Mouse (Mus musculus) embryonic facial prominence, embryonic 14.5 days (tissue): Measurements from ENCODE around the gene Zfp235. TPM values are rescaled to one million over a fixed set of nuclear protein-coding genes. Genes with fewer than 3 reads are reported as not detected.

Experiments used
- ATAC-seq: fragments of 200-750 bp; cut with Nextera tagmentation; 2 replicates; pipeline ENCODE4 v1.8.0; 2017; ENCODE audit warnings: low read depth, moderate number of reproducible peaks, moderate TSS enrichment
- DNase-seq: peaks from one replicate; pipeline ENCODE4 v3.0.0-alpha.2; 2015; ENCODE audit warnings: low spot score
- H3K27ac ChIP-seq: fragments of 300-500 bp; sonication (generic); replicated peaks from 2 replicates; pipeline ENCODE4 v1.5.1; 2014; ENCODE audit warnings: low read depth, mild to moderate bottlenecking, low read length, moderate library complexity
- H3K27me3 ChIP-seq: fragments of 300-500 bp; sonication (generic); replicated peaks from 2 replicates; pipeline ENCODE4 v1.6.1; 2014; ENCODE audit warnings: low read length; ENCODE audit not compliant: control insufficient read depth, insufficient read depth
- H3K36me3 ChIP-seq: fragments of 300-500 bp; sonication (generic); 2 replicates; pipeline ENCODE4 v1.6.1; 2014; ENCODE audit warnings: low read length, mixed read lengths; ENCODE audit not compliant: control insufficient read depth, insufficient read depth
- H3K4me1 ChIP-seq: fragments of 300-500 bp; sonication (generic); 2 replicates; pipeline ENCODE4 v1.6.1; 2014; ENCODE audit warnings: antibody characterized with exemption, low read length; ENCODE audit not compliant: control insufficient read depth, insufficient read depth
- H3K4me2 ChIP-seq: fragments of 300-500 bp; sonication (generic); 2 replicates; pipeline ENCODE4 v1.6.1; 2014; ENCODE audit warnings: low read depth, mild to moderate bottlenecking, low read length, moderate library complexity, mixed read lengths
- H3K4me3 ChIP-seq: fragments of 300-500 bp; sonication (generic); 2 replicates; pipeline ENCODE4 v1.5.1; 2014; ENCODE audit warnings: low read depth, mild to moderate bottlenecking, low read length
- H3K9ac ChIP-seq: fragments of 300-500 bp; sonication (generic); 2 replicates; pipeline ENCODE4 v1.6.1; 2014; ENCODE audit warnings: low read depth, mild to moderate bottlenecking, low read length, moderate library complexity, mixed read lengths
- H3K9me3 ChIP-seq: fragments of 300-500 bp; sonication (generic); 2 replicates; pipeline ENCODE4 v1.6.1; 2016; ENCODE audit warnings: low read length; ENCODE audit not compliant: control insufficient read depth
- WGBS: fragments of 180-500 bp; shearing (Covaris S2); extraction: QIAGEN DNeasy Blood & Tissue Kit; methylation state at CpG from one replicate; pipeline ENCODE4 v1.1.7; 2014; 5-methylcytosine and 5-hydroxymethylcytosine counted together
- polyA plus RNA-seq: library from polyadenylated mRNA; unstranded; fragments of >200 nt; fragmentation: Nextera tagmentation; extraction: Ambion mirVana; gene quantifications from 2 replicates; pipeline ENCODE4 v1.2.1, GENCODE M21; 2014

Gene Zfp235
- polyA plus RNA-seq, 1 experiment from 2014 or later: 18.3 TPM

- H3K4me2 ChIP-seq: peak overlapping the region; percentile 61
- H3K4me1 ChIP-seq: no peaks in the 10 kb centered on the region
- no peaks in the 10 kb centered on the region for H3K27me3 ChIP-seq
- peaks cover 19% of the 10 kb centered on the region for H3K9me3 ChIP-seq
- WGBS: 12% methylated on average over 12 of the region's 12 CpGs
- peaks cover 12% of the 10 kb centered on the region for H3K36me3 ChIP-seq
- peak overlapping the region; percentile 77 for H3K27ac ChIP-seq
- H3K9ac ChIP-seq: peak overlapping the region; percentile 76
- DNase-seq: peak; percentile 73
- ATAC-seq: peak; percentile 22; the same call in 1 of the 2 replicates
- peak overlapping the region; percentile 60 for H3K4me3 ChIP-seq
Measured at GRCm38 (mm10) chr7:24113001-24113400, 21.0 kb upstream of the Zfp235 start.

GRCm38 (mm10) chr7:24116655-24117054, 17.3 kb upstream of the Zfp235 start:
- H3K4me3 ChIP-seq: no peak overlapping the region
- no peak for DNase-seq
- H3K4me1 ChIP-seq: no peaks in the 10 kb centered on the region
- H3K27me3 ChIP-seq: no peaks in the 10 kb centered on the region
- no peak overlapping the region for H3K4me2 ChIP-seq
- WGBS: 79% methylated on average over 4 of the region's 4 CpGs
- H3K9me3 ChIP-seq: no peaks in the 10 kb centered on the region
- no peaks in the 10 kb centered on the region for H3K36me3 ChIP-seq
- no peak for ATAC-seq
- H3K27ac ChIP-seq: no peak overlapping the region
- H3K9ac ChIP-seq: no peak overlapping the region

GRCm38 (mm10) chr7:24133425-24133995, 459 bp upstream of the Zfp235 start:
- Histone ChIP-seq H3K36me3 (peaks cover 26% of the 10 kb centered on the region), H3K4me1 (0 out of 2 replicates have a peak, but pooled peaks cover 4% of the 10 kb centered on the region), H3K27ac (peak overlapping the region; percentile 42), H3K4me2 (peak overlapping the region; percentile 58), H3K4me3 (peak overlapping the region; percentile 75), H3K27me3 (no peaks in the 10 kb centered on the region), H3K9ac (peak overlapping the region; percentile 75), H3K9me3 (no peaks in the 10 kb centered on the region)
- WGBS: 15% methylated on average over 6 of the region's 6 CpGs
- ATAC-seq (peak; percentile 28), DNase-seq (no peak)

- Histone ChIP-seq H3K4me3 (no peak overlapping the region), H3K36me3 (peaks cover 48% of the 10 kb centered on the region), H3K4me2 (no peak overlapping the region), H3K9ac (no peak overlapping the region), H3K4me1 (no peaks in the 10 kb centered on the region), H3K27me3 (no peaks in the 10 kb centered on the region), H3K27ac (no peak overlapping the region), H3K9me3 (peaks cover 11% of the 10 kb centered on the region; the same call in 1 of the 2 replicates)
- 93% methylated on average over 6 of the region's 6 CpGs for WGBS
- no peak for ATAC-seq
- no peak for DNase-seq
Measured at GRCm38 (mm10) chr7:24142566-24142965, 8.6 kb downstream of the Zfp235 start.

GRCm38 (mm10) chr7:24153272-24153671, 19.3 kb downstream of the Zfp235 start:
- no peak overlapping the region for H3K4me3 ChIP-seq
- no peak overlapping the region for H3K4me2 ChIP-seq
- no peaks in the 10 kb centered on the region for H3K4me1 ChIP-seq
- H3K36me3 ChIP-seq: no peaks in the 10 kb centered on the region
- 3% methylated on average over 1 of the region's 1 CpGs for WGBS
- no peak for ATAC-seq
- peak; percentile 19 for DNase-seq
- no peak overlapping the region for H3K9ac ChIP-seq
- H3K9me3 ChIP-seq: peaks cover 4% of the 10 kb centered on the region; the same call in 1 of the 2 replicates
- no peaks in the 10 kb centered on the region for H3K27me3 ChIP-seq
- no peak overlapping the region for H3K27ac ChIP-seq

GRCm38 (mm10) chr7:24172191-24172590, 38.2 kb downstream of the Zfp235 start:
- no peaks in the 10 kb centered on the region for H3K36me3 ChIP-seq
- no peaks in the 10 kb centered on the region for H3K9me3 ChIP-seq
- H3K4me3 ChIP-seq: no peak overlapping the region
- DNase-seq: no peak
- H3K4me2 ChIP-seq: no peak overlapping the region
- WGBS: 54% methylated on average over 4 of the region's 4 CpGs
- H3K9ac ChIP-seq: no peak overlapping the region
- no peak overlapping the region for H3K27ac ChIP-seq
- H3K27me3 ChIP-seq: no peaks in the 10 kb centered on the region
- peaks cover 3% of the 10 kb centered on the region; the same call in 1 of the 2 replicates for H3K4me1 ChIP-seq
- ATAC-seq: no peak

GRCm38 (mm10) chr7:24174618-24175336, 40.8 kb downstream of the Zfp235 start, which contains the start of gene Zfp114:
TSS of gene Zfp114 (plus strand) at chr7:24175060.
- H3K4me3 ChIP-seq: peak within 1 kb of the TSS; percentile 62
- H3K36me3 ChIP-seq: no peaks in the 10 kb centered on the region
- H3K4me2 ChIP-seq: peak within 1 kb of the TSS; percentile 50
- peak within 1 kb of the TSS; percentile 77 for H3K27ac ChIP-seq
- DNase-seq: peak; percentile 94
- WGBS: 11% methylated on average over 22 of the region's 23 CpGs
- no peaks in the 10 kb centered on the region for H3K27me3 ChIP-seq
- no peaks in the 10 kb centered on the region for H3K9me3 ChIP-seq
- H3K4me1 ChIP-seq: peaks cover 3% of the 10 kb centered on the region; the same call in 1 of the 2 replicates
- peak; percentile 96 for ATAC-seq
- peak within 1 kb of the TSS; percentile 77 for H3K9ac ChIP-seq

- no peak for ATAC-seq
Measured at GRCm38 (mm10) chr7:24175337-24175711, 41.4 kb downstream of the Zfp235 start.

More at GRCm38 (mm10) chr7:24175337-24175711, 41.4 kb downstream of the Zfp235 start:
- Histone ChIP-seq H3K4me1 (peaks cover 3% of the 10 kb centered on the region; the same call in 1 of the 2 replicates), H3K9ac (peak overlapping the region; percentile 77), H3K27ac (no peak overlapping the region), H3K27me3 (no peaks in the 10 kb centered on the region), H3K36me3 (no peaks in the 10 kb centered on the region), H3K4me3 (peak overlapping the region; percentile 62), H3K9me3 (no peaks in the 10 kb centered on the region), H3K4me2 (peak overlapping the region; percentile 50)
- no peak for DNase-seq
- 42% methylated on average over 6 of the region's 6 CpGs for WGBS
